8 mouse cellular contexts compared by ENCODE assay signal in genomic region chr14:123371522-123371921, GRCm38 (mm10).
A peak's percentile ranks its signal among the peaks of the same experiment; 100 is the strongest.
DNase-seq lines count a peak whose midpoint lies in the region; ATAC-seq and TF ChIP-seq lines count a peak whose summit lies in the region.

No protein-coding gene starts in this region.

- TF ChIP-seq CTCF in kidney, adult 2 months (conservative IDR thresholded peaks at IDR 0.05; ENCODE audit: insufficient read depth, insufficient read length, low read depth, low read length) = peak; percentile 51

- DNase-seq in kidney, adult 2 months = peak; percentile 8
- peak; percentile 5 for DNase-seq in cerebellum, adult 9-11 months
- no peak for DNase-seq in ovary, postnatal 36 days (ENCODE audit: low spot score)
- no peak for DNase-seq in ovary, adult 18-20 months (ENCODE audit: low spot score)

- no peak for TF ChIP-seq POLR2A in kidney, adult 2 months (IDR thresholded peaks at IDR 0.05; ENCODE audit: low read depth, low read length)

- H3K27ac ChIP-seq in kidney, adult 2 months (ENCODE audit: insufficient read depth, low read depth, low read length) = no peak overlapping the region
- no peak overlapping the region for H3K27ac ChIP-seq in kidney, embryonic 15.5 days
- H3K27ac ChIP-seq in hindbrain, embryonic 12.5 days = no peak overlapping the region
- H3K27ac ChIP-seq in midbrain, embryonic 15.5 days = no peak overlapping the region

- H3K27me3 ChIP-seq in kidney, adult 2 months (replicated peaks; ENCODE audit: control insufficient read depth, insufficient read depth, low read length) = no peaks in the 10 kb centered on the region
- no peaks in the 10 kb centered on the region for H3K27me3 ChIP-seq in kidney, embryonic 15.5 days
- H3K27me3 ChIP-seq in hindbrain, embryonic 12.5 days = no peaks in the 10 kb centered on the region
- H3K27me3 ChIP-seq in midbrain, embryonic 15.5 days (replicated peaks) = no peaks in the 10 kb centered on the region

- ATAC-seq in kidney, embryonic 15.5 days (replicated peaks; ENCODE audit: low FRiP score) = no peak
- ATAC-seq in CD4-positive, CD25-positive, alpha-beta regulatory T cell, adult 4 months = peak; percentile 39
- peak; percentile 73; the same call in 1 of the 2 replicates for ATAC-seq in hindbrain, embryonic 12.5 days (ENCODE audit: low FRiP score)
- peak; percentile 90 for ATAC-seq in midbrain, embryonic 15.5 days (replicated peaks)

- no peak overlapping the region for H3K4me3 ChIP-seq in kidney, adult 2 months (ENCODE audit: insufficient read depth, low read depth, low read length)
- H3K4me3 ChIP-seq in kidney, embryonic 15.5 days (replicated peaks) = no peak overlapping the region
- H3K4me3 ChIP-seq in hindbrain, embryonic 12.5 days = no peak overlapping the region
- no peak overlapping the region for H3K4me3 ChIP-seq in midbrain, embryonic 15.5 days

- WGBS in kidney, adult 2 months = 12% methylated on average over 9 of the region's 9 CpGs
- WGBS in kidney, embryonic 15.5 days = 18% methylated on average over 9 of the region's 9 CpGs
- WGBS in hindbrain, embryonic 12.5 days = 17% methylated on average over 9 of the region's 9 CpGs
- WGBS in midbrain, embryonic 15.5 days = 14% methylated on average over 9 of the region's 9 CpGs

- H3K9ac ChIP-seq in kidney, embryonic 15.5 days = no peak overlapping the region
- no peak overlapping the region for H3K9ac ChIP-seq in hindbrain, embryonic 12.5 days
- no peak overlapping the region for H3K9ac ChIP-seq in midbrain, embryonic 15.5 days

- no peaks in the 10 kb centered on the region for H3K4me1 ChIP-seq in kidney, adult 2 months (ENCODE audit: control insufficient read depth, insufficient read depth, low read length)
- no peaks in the 10 kb centered on the region for H3K4me1 ChIP-seq in kidney, embryonic 15.5 days
- no peaks in the 10 kb centered on the region; the same call in 1 of the 2 replicates for H3K4me1 ChIP-seq in hindbrain, embryonic 12.5 days
- peaks cover 8% of the 10 kb centered on the region for H3K4me1 ChIP-seq in midbrain, embryonic 15.5 days

- no peaks in the 10 kb centered on the region for H3K9me3 ChIP-seq in kidney, embryonic 15.5 days (replicated peaks)
- no peaks in the 10 kb centered on the region for H3K9me3 ChIP-seq in hindbrain, embryonic 12.5 days (replicated peaks)
- no peaks in the 10 kb centered on the region for H3K9me3 ChIP-seq in midbrain, embryonic 15.5 days

- no peak overlapping the region for H3K4me2 ChIP-seq in kidney, embryonic 15.5 days
- no peak overlapping the region for H3K4me2 ChIP-seq in hindbrain, embryonic 12.5 days (replicated peaks)
- H3K4me2 ChIP-seq in midbrain, embryonic 15.5 days = no peak overlapping the region

- H3K36me3 ChIP-seq in kidney, adult 2 months (ENCODE audit: control insufficient read depth, insufficient read depth, low read length) = no peaks in the 10 kb centered on the region
- H3K36me3 ChIP-seq in kidney, embryonic 15.5 days = no peaks in the 10 kb centered on the region
- H3K36me3 ChIP-seq in hindbrain, embryonic 12.5 days = no peaks in the 10 kb centered on the region
- H3K36me3 ChIP-seq in midbrain, embryonic 15.5 days (replicated peaks) = no peaks in the 10 kb centered on the region

Comparison
In these comparisons a context has a peak if more than half of its experiments do, and no peak if none do; other contexts are left out.
1. DNase-seq: peak in kidney, adult 2 months (single experiment) and cerebellum, adult 9-11 months (single experiment); none in ovary, postnatal 36 days (single experiment) and ovary, adult 18-20 months (single experiment).